Mouse (Mus musculus) WW6 (cell line): Measurements from ENCODE around the gene Pou4f1.
"Not testable (repeated sequence)": the region's sequence is repeated elsewhere in the genome, so short reads cannot be mapped to it uniquely, and the experiment has no call there.

Experiments
- DNase-seq: peaks from one replicate; pipeline ENCODE4 v3.0.0-alpha.2; 2013; ENCODE audit warnings: low read depth, low spot score

Pou4f1 gene

GRCm38 (mm10) chr14:104467966-104468622 lies at the start of gene Pou4f1:
Pou4f1 (minus strand) TSS chr14:104467999.
- DNase-seq = peak; percentile 67

GRCm38 (mm10) chr14:104511664-104512063 lies 43.9 kb upstream of the Pou4f1 start:
- no peak for DNase-seq

DNA sequence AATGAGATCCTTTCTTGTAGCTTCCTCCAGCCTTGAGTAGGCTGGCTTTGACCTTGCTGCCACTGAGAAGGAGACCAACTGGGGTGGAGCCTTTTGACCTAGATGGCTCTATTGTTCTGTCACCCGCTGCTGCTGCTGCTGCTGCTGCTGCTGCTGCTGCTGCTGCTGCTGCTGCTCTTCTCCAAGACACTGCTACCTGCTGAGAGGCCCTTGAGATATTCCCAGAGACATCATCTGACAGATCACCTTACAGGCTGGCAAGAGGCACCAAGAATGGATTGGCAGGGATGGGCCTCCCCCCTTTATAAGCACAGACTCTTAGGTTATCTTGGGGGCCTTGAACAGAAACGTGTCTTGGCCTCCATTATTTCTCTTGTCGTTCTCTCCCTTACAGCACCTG lies 35.0 kb upstream of the Pou4f1 start:
- not testable (repeated sequence) for DNase-seq

DNA sequence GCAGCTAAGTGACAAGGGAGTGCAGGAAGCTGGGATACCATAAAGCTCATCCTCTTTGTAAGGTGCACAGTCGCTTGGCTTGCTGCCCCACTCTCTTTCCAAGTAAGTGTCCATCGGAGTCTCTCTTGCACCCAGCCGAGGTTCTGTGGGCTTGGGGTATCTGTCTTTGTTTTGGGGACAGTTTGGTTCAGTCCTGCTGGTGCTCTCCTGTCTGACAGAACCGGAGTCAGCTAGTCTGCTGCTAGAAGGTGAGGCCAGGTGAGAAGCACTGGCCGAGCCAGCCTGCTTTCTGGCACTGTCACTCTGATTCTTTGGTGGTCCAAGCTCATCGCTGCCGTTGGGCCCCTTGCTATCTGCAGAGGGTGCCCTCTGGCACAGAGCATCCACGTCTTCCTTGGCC lies 12.0 kb upstream of the Pou4f1 start:
- no peak for DNase-seq

GRCm38 (mm10) chr14:104478593-104478992 lies 10.8 kb upstream of the Pou4f1 start:
- no peak for DNase-seq

DNA sequence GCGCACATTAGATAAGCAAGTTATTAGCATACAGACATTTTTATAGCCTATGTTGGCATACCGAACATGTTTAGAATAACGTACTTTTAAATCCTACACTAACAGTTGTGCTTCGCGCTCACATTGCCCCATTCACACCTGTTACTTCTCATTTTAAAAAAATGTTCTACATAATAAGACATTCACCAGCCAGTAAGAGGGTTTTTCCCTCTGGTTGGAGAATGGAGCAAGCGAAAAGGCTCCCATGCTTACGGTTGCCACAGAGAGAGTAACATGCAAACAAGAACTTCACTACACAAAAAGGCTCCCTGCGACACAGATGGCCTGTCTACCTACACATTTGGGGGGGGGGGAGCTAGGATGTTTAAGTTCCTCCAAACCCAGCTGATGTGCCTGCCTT lies 9.8 kb upstream of the Pou4f1 start:
- DNase-seq = no peak

DNA sequence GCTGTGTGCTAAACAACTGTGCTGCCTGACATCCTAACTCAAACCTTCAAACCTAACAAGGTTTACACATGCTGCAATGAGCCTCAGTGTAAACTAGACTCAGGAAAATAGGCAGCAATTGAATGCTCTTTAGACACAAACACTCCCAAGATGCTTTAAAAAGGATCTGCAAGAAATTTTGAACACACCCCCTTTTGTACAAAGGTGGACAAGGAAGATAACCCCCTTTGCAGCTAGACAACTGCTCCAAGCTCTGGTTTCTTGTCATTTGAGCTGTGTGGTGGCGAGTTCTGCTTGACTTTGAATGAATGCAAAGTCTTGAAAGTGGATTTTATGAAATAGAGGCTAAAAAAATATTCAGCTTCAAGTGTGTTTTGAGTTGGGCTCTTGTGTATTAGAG lies 7.6 kb upstream of the Pou4f1 start:
- no peak for DNase-seq

DNA sequence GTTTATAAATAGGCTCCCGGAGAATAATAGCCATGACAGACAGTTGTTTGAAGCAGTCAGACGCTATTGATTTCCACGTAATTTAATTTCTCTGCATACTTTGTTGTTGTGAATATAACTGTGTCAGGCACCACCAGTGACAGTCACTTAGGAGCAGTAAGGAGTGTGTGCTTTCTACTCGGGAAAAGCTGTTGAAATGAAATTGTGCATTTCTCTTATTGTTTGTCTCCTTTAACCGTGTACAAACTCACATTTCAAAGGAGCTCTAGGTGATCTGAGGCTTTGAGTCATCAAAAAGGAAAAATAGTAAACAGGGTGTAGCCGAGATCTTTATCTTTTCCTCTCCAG lies 798 bp upstream of the Pou4f1 start:
- no peak for DNase-seq

- no peak for DNase-seq
Observed at GRCm38 (mm10) chr14:104467133-104467965, 450 bp downstream of the Pou4f1 start.

DNA sequence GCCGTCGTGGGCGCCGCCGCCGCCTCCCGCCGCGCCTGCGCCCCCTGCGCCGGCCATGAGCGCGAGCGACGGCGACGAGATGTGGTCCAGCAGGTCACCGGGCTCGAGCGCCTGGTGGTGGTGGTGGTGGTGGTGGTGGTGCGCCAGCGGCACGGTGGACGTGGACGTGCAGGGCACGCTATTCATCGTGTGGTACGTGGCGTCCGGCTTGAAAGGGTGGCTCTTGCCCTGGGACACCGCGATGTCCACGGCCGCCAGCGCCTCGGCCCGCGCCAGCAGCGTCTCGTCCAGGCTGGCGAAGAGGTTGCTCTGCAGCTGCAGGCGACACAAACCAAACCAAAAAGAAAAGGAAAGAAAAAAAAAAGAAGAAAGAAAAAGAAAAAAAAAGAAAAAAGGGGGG lies 1.2 kb downstream of the Pou4f1 start:
- DNase-seq = no peak

GRCm38 (mm10) chr14:104465483-104466235 lies 2.1 kb downstream of the Pou4f1 start:
- DNase-seq = no peak

DNA sequence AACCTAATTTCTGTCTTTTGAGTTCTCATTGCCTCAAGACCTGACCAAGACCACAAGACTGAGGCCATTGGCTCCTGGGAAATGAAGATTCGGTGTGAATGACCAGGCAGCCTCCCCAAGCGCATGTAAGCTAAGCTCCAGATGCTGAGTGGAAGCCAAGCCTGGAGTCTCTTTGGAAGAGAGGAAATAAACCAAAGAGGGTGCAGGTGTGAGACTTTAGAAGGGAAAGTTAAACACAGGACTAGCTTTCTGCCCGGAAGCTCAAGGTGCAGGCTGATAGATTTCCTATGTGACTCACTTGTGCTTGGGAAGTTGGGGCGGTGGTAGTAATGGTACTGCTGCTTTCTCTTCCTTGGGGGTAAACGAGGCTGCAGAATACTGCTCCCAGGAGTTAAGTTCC lies 3.0 kb downstream of the Pou4f1 start:
- no peak for DNase-seq

- DNase-seq = no peak
Observed at GRCm38 (mm10) chr14:104463631-104464250, 4.1 kb downstream of the Pou4f1 start.

DNA sequence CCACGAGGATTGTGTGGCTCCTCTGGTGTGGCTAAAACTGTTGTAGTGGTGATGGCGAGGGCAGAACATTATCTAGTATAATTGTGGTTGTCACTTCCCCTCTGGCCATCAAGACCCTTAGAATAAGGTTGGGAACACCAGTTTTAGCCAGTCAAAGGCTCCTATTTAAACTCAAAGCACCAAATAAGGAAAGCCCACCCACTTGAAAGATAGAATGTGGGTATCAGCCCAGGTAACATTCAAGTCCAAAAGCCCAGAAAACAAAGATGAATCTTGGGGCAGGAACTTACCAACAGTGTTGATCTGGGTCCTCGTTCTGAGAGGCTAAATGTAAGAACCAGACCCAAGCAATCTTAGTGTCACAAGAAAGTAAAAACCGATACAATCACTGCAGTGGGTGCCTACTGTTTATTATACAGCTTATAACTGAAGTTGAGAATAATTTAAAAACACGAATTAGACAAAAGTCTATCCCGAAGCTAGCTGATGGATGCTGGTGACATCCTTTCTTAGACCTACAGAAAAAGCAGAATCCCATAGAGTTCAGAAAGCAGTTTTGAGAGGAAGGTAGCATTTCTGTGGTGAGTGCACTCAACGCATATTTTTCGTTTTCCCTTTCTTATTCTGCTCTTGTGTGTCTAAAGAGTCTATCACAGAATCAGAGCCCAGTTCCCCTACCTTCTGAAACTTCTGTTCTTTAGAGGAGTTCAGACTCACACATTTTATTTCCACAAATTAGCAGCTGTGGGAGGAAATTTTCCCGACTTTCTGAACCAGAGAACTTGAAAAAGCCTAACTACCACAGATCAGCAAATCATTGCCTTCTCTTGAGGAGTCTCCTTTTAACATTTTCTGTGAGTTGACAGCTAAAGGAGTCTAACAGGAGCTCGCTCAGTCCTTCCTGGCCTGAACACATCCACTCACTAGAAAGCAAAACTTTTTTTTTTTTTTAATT lies 6.2 kb downstream of the Pou4f1 start:
- no peak for DNase-seq

DNA sequence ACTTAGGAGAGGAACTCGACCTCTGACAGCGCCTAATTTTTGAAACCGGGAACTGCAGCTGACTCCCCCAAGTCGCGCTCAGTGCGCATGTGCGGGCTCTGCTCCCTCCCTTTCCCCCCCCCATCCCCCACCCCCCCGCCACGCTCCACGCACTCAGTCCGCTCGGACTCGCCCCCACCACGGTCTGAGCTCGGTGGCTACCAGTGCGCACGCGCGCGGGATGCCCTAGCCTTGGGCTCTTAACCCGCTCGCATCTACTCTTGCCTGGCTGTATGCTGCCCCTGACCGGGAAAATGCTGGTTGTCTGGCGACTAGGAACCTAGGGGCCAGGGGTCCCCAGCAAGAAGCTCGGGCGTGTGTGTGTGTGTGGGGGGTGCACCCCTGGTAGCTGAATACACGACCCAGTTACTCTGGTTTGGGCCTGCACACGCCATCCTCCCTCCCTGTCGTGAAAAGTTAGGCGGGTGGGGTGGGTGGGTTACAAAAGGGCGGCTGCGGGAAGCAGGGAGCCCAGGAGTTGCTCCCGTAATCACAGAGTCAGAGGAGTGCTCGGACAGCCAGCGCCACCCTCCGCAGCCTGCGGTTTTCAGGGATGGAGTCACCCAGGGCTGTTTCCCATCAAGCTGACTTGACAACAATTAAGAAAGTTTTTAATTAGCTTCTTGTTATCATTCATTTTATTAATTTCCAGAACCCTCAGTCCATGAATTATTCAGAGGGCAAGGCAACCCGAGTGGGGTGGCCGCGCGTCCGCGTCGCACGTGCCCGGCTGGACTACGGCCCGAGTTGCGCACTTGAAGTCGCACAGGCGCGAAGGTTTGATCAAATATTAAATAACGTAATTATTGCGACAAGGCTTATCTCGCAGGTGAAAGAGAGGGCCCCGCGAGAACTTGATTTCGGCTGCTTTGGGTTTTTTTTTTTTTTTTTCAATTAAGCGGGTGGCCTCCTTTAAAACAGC lies 7.2 kb downstream of the Pou4f1 start:
- no peak for DNase-seq

- no peak for DNase-seq
Observed at GRCm38 (mm10) chr14:104459513-104460111, 8.2 kb downstream of the Pou4f1 start.

- DNase-seq = no peak
Observed at GRCm38 (mm10) chr14:104458728-104459512, 8.9 kb downstream of the Pou4f1 start.

DNA sequence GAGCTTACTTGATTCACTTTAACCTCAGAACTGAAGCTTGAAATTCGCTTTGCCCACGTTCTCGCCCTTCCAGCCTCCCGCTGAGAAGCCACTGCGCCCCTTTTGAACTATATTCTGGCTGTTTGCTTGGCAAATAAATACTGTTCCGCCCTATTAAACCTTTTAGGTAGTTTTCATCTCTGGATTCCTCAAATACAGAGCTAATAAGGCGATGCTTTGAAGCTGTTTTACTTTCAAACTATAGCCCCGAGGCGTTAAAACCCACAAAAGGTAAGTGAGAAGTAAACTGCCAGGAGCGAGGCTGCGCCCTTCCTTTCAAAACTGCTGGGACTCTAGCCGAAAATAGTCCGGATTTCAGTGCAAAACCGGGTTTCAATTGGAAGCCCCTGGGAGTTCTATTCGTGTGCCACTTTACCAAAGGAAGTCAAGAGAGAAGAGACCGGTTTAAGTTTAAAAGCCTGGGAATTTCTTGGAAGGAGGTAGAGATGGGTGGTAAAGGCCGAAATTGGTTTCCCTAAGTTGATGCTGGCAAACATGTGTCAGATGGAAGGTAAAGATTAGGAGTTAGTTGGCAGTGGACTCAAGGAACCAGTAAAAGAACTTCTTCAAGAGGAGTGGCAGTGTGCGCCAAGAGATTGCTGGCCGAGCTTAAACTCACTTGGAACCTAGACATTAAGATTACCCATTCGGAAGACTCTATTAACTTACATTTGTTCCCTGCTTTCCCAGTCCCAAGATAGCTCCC lies 9.7 kb downstream of the Pou4f1 start:
- DNase-seq = no peak
